Mouse (Mus musculus) bone marrow macrophage, adult 2 months (primary cell): Measurements from ENCODE around the gene Kif3b.

Experiments used
- CTCF ChIP-seq: IDR thresholded peaks from 2 replicates; pipeline ENCODE4 v1.5.1; 2012; ENCODE audit warnings: low read depth, mild to moderate bottlenecking, low read length, moderate library complexity
- POLR2A ChIP-seq: IDR thresholded peaks from 2 replicates; pipeline ENCODE4 v1.6.1; 2012; ENCODE audit warnings: mild to moderate bottlenecking, low read depth, low read length, borderline replicate concordance

GRCm38 (mm10) chr2:153310228-153310627, 19.0 kb downstream of the Kif3b start:
- TF ChIP-seq CTCF, result no peak
- no peak for TF ChIP-seq POLR2A
